Mouse (Mus musculus) embryonic facial prominence, embryonic 10.5 days (tissue): ENCODE measurements at regions not wholly inside any gene's neighbourhood (a gene's known extent, or its start where the extent isn't known, plus 50 kb on each side); places are given as distances from the start of the nearest gene placed in this dataset.

Source experiments
- DNase-seq: peaks from one replicate; pipeline ENCODE4 v3.0.0-alpha.2; 2017; ENCODE audit warnings: low spot score
- H3K27ac ChIP-seq: fragments of 300-500 bp; sonication (generic); replicated peaks from 2 replicates; pipeline ENCODE4 v1.5.1; 2016; ENCODE audit warnings: mild to moderate bottlenecking
- H3K27me3 ChIP-seq: fragments of 300-500 bp; sonication (generic); replicated peaks from 2 replicates; pipeline ENCODE4 v1.6.1; 2016; ENCODE audit warnings: low read depth, mild to moderate bottlenecking; ENCODE audit not compliant: poor library complexity, severe bottlenecking
- H3K36me3 ChIP-seq: fragments of 300-500 bp; sonication (generic); replicated peaks from 2 replicates; pipeline ENCODE4 v1.6.1; 2016; ENCODE audit warnings: mild to moderate bottlenecking, moderate library complexity
- H3K4me1 ChIP-seq: fragments of 300-500 bp; sonication (generic); 2 replicates; pipeline ENCODE4 v1.6.1; 2016
- H3K4me3 ChIP-seq: fragments of 300-500 bp; sonication (generic); 2 replicates; pipeline ENCODE4 v1.5.1; 2016; ENCODE audit warnings: mild to moderate bottlenecking, moderate library complexity
- H3K9me3 ChIP-seq: fragments of 300-500 bp; sonication (generic); 2 replicates; pipeline ENCODE4 v1.6.1; 2016; ENCODE audit warnings: mild to moderate bottlenecking
- WGBS: fragments of 180-500 bp; shearing (Covaris S2); methylation state at CpG from one replicate; pipeline ENCODE4 v1.1.7; 2016; 5-methylcytosine and 5-hydroxymethylcytosine counted together

GRCm38 (mm10) chr14:114855055-114855740 lies 236.8 kb upstream of the Gpc5 start:
- H3K9me3 ChIP-seq: no peaks in the 10 kb centered on the region
- H3K36me3 ChIP-seq: no peaks in the 10 kb centered on the region
- peak overlapping the region; percentile 84 for H3K27ac ChIP-seq
- H3K27me3 ChIP-seq: no peaks in the 10 kb centered on the region
- no peak overlapping the region for H3K4me3 ChIP-seq
- H3K4me1 ChIP-seq: peaks cover 35% of the 10 kb centered on the region
- no peak for DNase-seq
- WGBS: 13% methylated on average over 12 of the region's 12 CpGs

- no peak for DNase-seq
- H3K4me3 ChIP-seq: no peak overlapping the region
- peak overlapping the region; percentile 84 for H3K27ac ChIP-seq
- no peaks in the 10 kb centered on the region for H3K36me3 ChIP-seq
- H3K4me1 ChIP-seq: peaks cover 34% of the 10 kb centered on the region
- whole genome bisulfite sequencing: 22% methylated on average over 3 of the region's 3 CpGs
- no peaks in the 10 kb centered on the region for H3K9me3 ChIP-seq
- no peaks in the 10 kb centered on the region for H3K27me3 ChIP-seq
Observed at GRCm38 (mm10) chr14:114855746-114856145, 236.3 kb upstream of the Gpc5 start.

- 25% methylated on average over 18 of the region's 18 CpGs for WGBS
- peak; percentile 36 for DNase-seq
- Histone ChIP-seq H3K27ac (peak overlapping the region; percentile 84), H3K4me1 (peaks cover 34% of the 10 kb centered on the region), H3K27me3 (no peaks in the 10 kb centered on the region), H3K4me3 (no peak overlapping the region), H3K9me3 (no peaks in the 10 kb centered on the region), H3K36me3 (no peaks in the 10 kb centered on the region)
Observed at GRCm38 (mm10) chr14:114856243-114857031, 235.6 kb upstream of the Gpc5 start.

DNA sequence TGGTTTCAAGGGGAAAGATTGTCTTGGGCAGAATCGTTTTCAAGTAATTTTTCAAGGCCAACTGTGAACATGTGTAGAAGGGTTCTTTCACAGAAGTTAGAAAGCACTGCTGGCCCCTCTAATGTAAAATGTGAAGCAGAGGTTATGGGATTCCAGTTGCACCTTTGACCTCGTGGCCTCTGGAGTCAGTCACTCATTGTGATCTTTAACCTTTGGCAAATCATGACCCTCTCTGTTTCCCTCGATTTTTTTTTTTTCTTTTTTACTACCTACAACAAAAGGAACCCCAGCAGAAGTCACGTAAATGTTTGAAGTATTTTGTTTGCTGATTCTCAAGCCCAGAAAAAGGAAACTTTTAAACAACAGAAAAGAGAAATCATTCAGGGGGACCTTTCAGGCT lies 234.8 kb upstream of the Gpc5 start:
- DNase-seq: peak; percentile 56
- H3K4me3 ChIP-seq: no peak overlapping the region

DNA sequence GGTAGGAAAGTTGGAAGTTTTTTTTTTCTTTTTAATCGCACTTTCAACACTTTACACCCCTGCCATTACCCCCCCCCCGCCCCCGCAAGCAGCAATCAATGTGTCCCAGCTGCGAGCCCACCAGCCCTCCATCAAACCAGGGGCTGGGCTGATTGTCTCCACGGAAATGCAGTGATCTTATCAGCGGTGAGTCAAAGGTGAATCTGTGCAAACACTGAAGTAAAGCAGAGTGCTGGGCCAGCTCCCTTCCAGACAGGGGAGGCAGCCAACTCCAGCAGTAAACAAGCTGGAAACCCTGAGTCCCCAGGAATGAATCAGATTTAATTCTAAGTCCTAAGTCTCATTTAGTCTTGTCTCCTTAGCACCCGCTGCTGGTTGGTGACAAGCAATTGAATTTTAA lies 234.3 kb upstream of the Gpc5 start:
- peak; percentile 66 for DNase-seq
- 3% methylated on average over 7 of the region's 7 CpGs for WGBS
- Histone ChIP-seq H3K9me3 (no peaks in the 10 kb centered on the region), H3K4me1 (peaks cover 34% of the 10 kb centered on the region), H3K27me3 (no peaks in the 10 kb centered on the region), H3K4me3 (no peak overlapping the region), H3K27ac (peak overlapping the region; percentile 84), H3K36me3 (no peaks in the 10 kb centered on the region)

More for the DNA sequence above, 234.8 kb upstream of the Gpc5 start:
- 3% methylated on average over 4 of the region's 4 CpGs for WGBS
- Histone ChIP-seq H3K27ac (peak overlapping the region; percentile 84), H3K4me1 (peaks cover 34% of the 10 kb centered on the region), H3K36me3 (no peaks in the 10 kb centered on the region), H3K9me3 (no peaks in the 10 kb centered on the region), H3K27me3 (no peaks in the 10 kb centered on the region)

DNA sequence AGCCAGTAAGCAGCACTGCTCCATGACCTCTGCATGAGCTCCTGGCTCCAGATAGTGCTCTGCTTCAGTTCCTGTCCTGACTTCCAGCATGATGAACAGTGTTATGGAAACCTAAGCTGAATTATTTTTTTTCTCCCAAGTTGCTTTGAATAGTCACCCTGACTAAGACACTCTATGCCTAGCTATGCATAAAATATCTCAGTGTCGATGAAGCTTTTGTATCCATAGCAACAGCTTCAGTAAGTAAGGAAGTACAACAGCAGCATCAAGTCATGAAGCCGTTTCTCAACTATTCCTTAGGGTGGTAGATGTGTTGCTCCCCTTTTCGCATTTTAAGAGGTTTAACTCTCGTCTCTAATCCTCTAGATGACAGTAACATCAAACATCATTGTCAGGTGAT lies 228.4 kb upstream of the Gpc5 start:
- DNase-seq: no peak
- Histone ChIP-seq H3K36me3 (no peaks in the 10 kb centered on the region), H3K27ac (no peak overlapping the region), H3K27me3 (no peaks in the 10 kb centered on the region), H3K4me1 (0 out of 2 replicates have a peak, but pooled peaks cover 4% of the 10 kb centered on the region), H3K4me3 (no peak overlapping the region), H3K9me3 (no peaks in the 10 kb centered on the region)
- 88% methylated on average over 4 of the region's 4 CpGs for WGBS

- 97% methylated on average over 5 of the region's 5 CpGs for WGBS
- Histone ChIP-seq H3K9me3 (no peaks in the 10 kb centered on the region), H3K36me3 (no peaks in the 10 kb centered on the region), H3K4me1 (peaks cover 4% of the 10 kb centered on the region; the same call in 1 of the 2 replicates), H3K27ac (no peak overlapping the region), H3K4me3 (no peak overlapping the region), H3K27me3 (no peaks in the 10 kb centered on the region)
- DNase-seq: no peak
Observed at GRCm38 (mm10) chr14:114864102-114864501, 227.9 kb upstream of the Gpc5 start.

DNA sequence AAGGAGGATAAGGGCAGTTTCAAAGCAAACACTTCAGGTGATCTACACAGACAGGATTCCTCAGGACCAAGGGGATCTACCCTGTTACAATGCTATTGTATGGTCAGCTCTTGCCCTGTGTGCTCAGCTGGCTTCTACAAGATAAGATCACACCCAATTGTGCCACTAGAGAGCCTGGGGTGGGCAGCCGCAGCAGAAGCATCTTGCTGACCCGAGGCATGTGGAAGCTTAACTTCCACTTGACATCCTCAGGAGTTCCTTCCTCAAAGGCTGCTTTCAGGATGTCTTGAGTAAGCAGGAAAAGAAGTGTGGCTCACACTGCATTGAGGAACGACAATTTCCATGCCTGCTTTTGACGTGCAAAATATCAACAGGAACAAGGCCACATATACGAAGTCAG lies 222.8 kb upstream of the Gpc5 start:
- Histone ChIP-seq H3K4me3 (no peak overlapping the region), H3K27me3 (no peaks in the 10 kb centered on the region), H3K36me3 (no peaks in the 10 kb centered on the region), H3K27ac (0 out of 2 replicates have a peak overlapping the region, but pooled peaks have one; percentile 16), H3K9me3 (no peaks in the 10 kb centered on the region), H3K4me1 (peaks cover 11% of the 10 kb centered on the region; the same call in 1 of the 2 replicates)
- no peak for DNase-seq
- WGBS: 51% methylated on average over 5 of the region's 5 CpGs

GRCm38 (mm10) chr14:114875101-114875500 lies 216.9 kb upstream of the Gpc5 start:
- Histone ChIP-seq H3K36me3 (no peaks in the 10 kb centered on the region), H3K4me3 (no peak overlapping the region), H3K4me1 (peaks cover 53% of the 10 kb centered on the region), H3K27me3 (no peaks in the 10 kb centered on the region), H3K27ac (peak overlapping the region; percentile 87), H3K9me3 (no peaks in the 10 kb centered on the region)
- no peak for DNase-seq
- WGBS: 30% methylated on average over 3 of the region's 3 CpGs

DNA sequence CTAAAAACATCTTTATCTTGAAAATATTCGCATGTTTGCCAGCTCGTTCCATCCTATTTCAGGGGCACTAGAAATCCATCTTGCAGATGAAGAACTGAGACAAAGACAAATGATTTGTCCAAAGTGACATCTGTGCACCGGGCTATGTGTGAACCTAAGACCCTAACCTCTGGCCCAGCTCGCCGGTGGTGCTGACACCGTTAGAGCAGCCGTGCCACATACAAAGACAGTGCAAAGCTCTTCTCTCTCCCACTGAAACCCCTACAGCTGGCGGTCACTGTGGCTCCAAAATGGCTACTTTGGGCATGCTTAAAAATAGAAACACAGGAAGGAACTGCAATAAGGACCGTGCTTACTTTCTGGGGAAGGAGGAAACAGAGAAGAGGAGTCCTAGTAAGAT lies 215.6 kb upstream of the Gpc5 start:
- 39% methylated on average over 9 of the region's 9 CpGs for WGBS
- H3K27ac ChIP-seq: peak overlapping the region; percentile 87

DNA sequence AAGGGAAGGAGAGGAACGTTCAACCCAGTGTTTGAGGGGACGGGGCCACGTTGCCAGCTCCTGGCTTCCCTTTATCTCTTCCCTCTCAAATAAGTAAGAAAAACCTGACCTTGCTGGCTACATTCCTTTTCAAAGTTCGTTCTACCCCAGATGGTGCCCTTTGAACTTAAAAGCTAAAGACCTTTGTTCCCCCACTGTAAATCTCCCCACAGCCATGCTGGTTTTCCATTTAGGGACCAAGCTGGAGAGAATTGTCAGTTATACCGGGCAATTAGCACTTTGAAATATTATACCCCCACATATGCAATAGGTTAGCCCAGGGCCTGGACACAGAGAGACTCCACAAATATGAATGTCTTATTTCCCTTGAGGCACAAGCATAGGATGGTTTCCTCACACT lies 214.5 kb upstream of the Gpc5 start:
- Histone ChIP-seq H3K4me1 (peaks cover 58% of the 10 kb centered on the region), H3K36me3 (no peaks in the 10 kb centered on the region), H3K27me3 (no peaks in the 10 kb centered on the region), H3K9me3 (no peaks in the 10 kb centered on the region), H3K27ac (peak overlapping the region; percentile 87), H3K4me3 (no peak overlapping the region)
- WGBS: 18% methylated on average over 5 of the region's 5 CpGs
- DNase-seq: peak; percentile 71

More for the DNA sequence above, 215.6 kb upstream of the Gpc5 start:
- Histone ChIP-seq H3K4me1 (peaks cover 58% of the 10 kb centered on the region), H3K4me3 (no peak overlapping the region), H3K36me3 (no peaks in the 10 kb centered on the region), H3K9me3 (no peaks in the 10 kb centered on the region), H3K27me3 (no peaks in the 10 kb centered on the region)
- peak; percentile 41 for DNase-seq

GRCm38 (mm10) chr14:114880291-114880690 lies 211.7 kb upstream of the Gpc5 start:
- Histone ChIP-seq H3K27ac (peak overlapping the region; percentile 63), H3K4me3 (no peak overlapping the region), H3K9me3 (no peaks in the 10 kb centered on the region), H3K36me3 (no peaks in the 10 kb centered on the region), H3K27me3 (no peaks in the 10 kb centered on the region), H3K4me1 (peaks cover 47% of the 10 kb centered on the region)
- no peak for DNase-seq
- WGBS: 77% methylated on average over 4 of the region's 4 CpGs

DNA sequence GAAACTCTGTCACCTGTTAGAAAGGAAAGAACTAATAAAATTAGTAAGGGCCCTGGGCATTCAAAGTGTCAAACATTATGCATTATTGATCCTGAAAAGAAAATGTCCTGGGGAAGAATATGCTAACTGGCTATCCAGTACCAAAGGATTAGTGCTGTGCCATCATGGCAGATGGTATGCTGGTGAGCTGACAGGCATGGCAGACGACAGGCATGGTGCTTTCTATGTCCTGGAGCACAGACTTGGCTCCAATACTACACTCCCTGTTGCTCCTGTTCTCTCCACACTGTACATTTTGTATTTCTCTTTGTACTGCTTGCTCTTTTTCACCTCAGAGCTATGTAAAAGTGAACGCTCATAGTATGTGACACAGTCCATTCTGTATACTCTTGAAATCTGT lies 187.9 kb upstream of the Gpc5 start:
- Histone ChIP-seq H3K4me1 (no peaks in the 10 kb centered on the region), H3K27ac (no peak overlapping the region), H3K36me3 (no peaks in the 10 kb centered on the region), H3K4me3 (no peak overlapping the region), H3K9me3 (no peaks in the 10 kb centered on the region), H3K27me3 (no peaks in the 10 kb centered on the region)
- no peak for DNase-seq
- WGBS: 87% methylated on average over 2 of the region's 2 CpGs
